In genomic region chr7:143055001-143055400, GRCm38 (mm10) we compare ENCODE assay signal across 9 mouse cellular contexts. TPM values are rescaled to one million over a fixed set of nuclear protein-coding genes. Genes with fewer than 3 reads are reported as not detected.
DNase-seq lines count a peak whose midpoint lies in the region; ATAC-seq and TF ChIP-seq lines count a peak whose summit lies in the region.
"Had no signal": no experiment of that assay in that cellular context is flagged by ENCODE, and none has a peak within 500 bp of the region (broad histone marks: within the 10 kb centered on the region; RNA-seq: fewer than 3 reads in every experiment).

No protein-coding gene starts in this region.

- peak overlapping the region; percentile 96 for H3K27ac ChIP-seq in heart, embryonic 12.5 days (ENCODE audit: poor library complexity, severe bottlenecking)
- 0 out of 2 replicates have a peak overlapping the region, but pooled peaks have one; percentile 8 for H3K27ac ChIP-seq in bone marrow macrophage, adult 2 months (ENCODE audit: insufficient read depth, low read depth, low read length)
- no peak overlapping the region for H3K27ac ChIP-seq in hindbrain, embryonic 13.5 days
- no peak overlapping the region for H3K27ac ChIP-seq in midbrain, embryonic 12.5 days (replicated peaks)

- H3K4me1 ChIP-seq in heart, embryonic 12.5 days (replicated peaks): peaks cover 75% of the 10 kb centered on the region
- H3K4me1 ChIP-seq in bone marrow macrophage, adult 2 months (ENCODE audit: control insufficient read depth, insufficient read depth, low read length): peaks cover 60% of the 10 kb centered on the region
- H3K4me1 ChIP-seq in hindbrain, embryonic 13.5 days (replicated peaks): peaks cover 67% of the 10 kb centered on the region
- H3K4me1 ChIP-seq in midbrain, embryonic 12.5 days: peaks cover 28% of the 10 kb centered on the region

- H3K27me3 ChIP-seq in heart, embryonic 12.5 days (replicated peaks): no peaks in the 10 kb centered on the region
- no peaks in the 10 kb centered on the region for H3K27me3 ChIP-seq in hindbrain, embryonic 13.5 days
- H3K27me3 ChIP-seq in midbrain, embryonic 12.5 days: no peaks in the 10 kb centered on the region; the same call in 1 of the 2 replicates

- 56% methylated on average over 3 of the region's 3 CpGs for WGBS in heart, embryonic 12.5 days
- WGBS in hindbrain, embryonic 13.5 days: 86% methylated on average over 3 of the region's 3 CpGs
- 91% methylated on average over 3 of the region's 3 CpGs for WGBS in midbrain, embryonic 12.5 days

- no peaks in the 10 kb centered on the region for H3K9me3 ChIP-seq in heart, embryonic 12.5 days (replicated peaks)
- no peaks in the 10 kb centered on the region for H3K9me3 ChIP-seq in hindbrain, embryonic 13.5 days
- H3K9me3 ChIP-seq in midbrain, embryonic 12.5 days: no peaks in the 10 kb centered on the region

- no peak for TF ChIP-seq POLR2A in bone marrow macrophage, adult 2 months (IDR thresholded peaks at IDR 0.05; ENCODE audit: borderline replicate concordance, low read depth, low read length)

- 0 out of 2 replicates have a peak, but pooled peaks have one; percentile 30 for TF ChIP-seq CTCF in bone marrow macrophage, adult 2 months (IDR thresholded peaks at IDR 0.05; ENCODE audit: low read depth, low read length)

- peak overlapping the region; percentile 95 for H3K4me2 ChIP-seq in heart, embryonic 12.5 days
- peak overlapping the region; percentile 88 for H3K4me2 ChIP-seq in hindbrain, embryonic 13.5 days
- peak overlapping the region; percentile 92 for H3K4me2 ChIP-seq in midbrain, embryonic 12.5 days (replicated peaks)

- peak overlapping the region; percentile 83 for H3K4me3 ChIP-seq in heart, embryonic 12.5 days
- peak overlapping the region; percentile 63 for H3K4me3 ChIP-seq in bone marrow macrophage, adult 2 months (ENCODE audit: insufficient read depth, low read length)
- peak overlapping the region; percentile 82 for H3K4me3 ChIP-seq in hindbrain, embryonic 13.5 days
- peak overlapping the region; percentile 86 for H3K4me3 ChIP-seq in midbrain, embryonic 12.5 days

- peaks cover 23% of the 10 kb centered on the region for H3K36me3 ChIP-seq in heart, embryonic 12.5 days
- no peaks in the 10 kb centered on the region for H3K36me3 ChIP-seq in hindbrain, embryonic 13.5 days
- peaks cover 12% of the 10 kb centered on the region; the same call in 1 of the 2 replicates for H3K36me3 ChIP-seq in midbrain, embryonic 12.5 days

- ATAC-seq in heart, embryonic 12.5 days (ENCODE audit: insufficient number of reproducible peaks, low FRiP score): no peak
- ATAC-seq in hindbrain, embryonic 13.5 days (ENCODE audit: low FRiP score): no peak
- ATAC-seq in midbrain, embryonic 12.5 days (ENCODE audit: low FRiP score, low read depth): no peak

- no peak for DNase-seq in heart, postnatal 36 days
- DNase-seq in gastrocnemius, adult 18-20 months (ENCODE audit: low spot score): no peak
- no peak for DNase-seq in urinary bladder, postnatal 14 days (ENCODE audit: low spot score)
- DNase-seq in adrenal gland, postnatal 4 days (ENCODE audit: low spot score in 2 of 2): no peak

- intact Hi-C loops in heart, postnatal 36 days (cut with DNase I): loop anchor here (2.0 kb wide), 1 partner anchor 14 kb away; the partner anchor contains the start of gene Tssc4

- peak overlapping the region; percentile 97 for H3K9ac ChIP-seq in heart, embryonic 12.5 days
- H3K9ac ChIP-seq in hindbrain, embryonic 13.5 days: peak overlapping the region; percentile 89
- peak overlapping the region; percentile 51 for H3K9ac ChIP-seq in midbrain, embryonic 12.5 days (replicated peaks)

RNA-seq across cellular contexts. Expression of gene Cd81, which starts 2.5 kb away (rescaled TPM):
- 701 and 712 TPM in 2 replicates for polyA plus RNA-seq in heart, embryonic 12.5 days (2016; fragmentation: Nextera tagmentation; extraction: Ambion mirVana)
- 100 to 1,000 TPM; 398 to 441 TPM for total RNA-seq in heart, postnatal 36 days (2021)
- polyA plus RNA-seq in bone marrow macrophage, adult 2 months (2012; ENCODE audit: insufficient read depth, insufficient read length, missing spikeins): 314 and 321 TPM in 2 replicates
- polyA plus RNA-seq in hindbrain, embryonic 13.5 days (2015; fragmentation: Nextera tagmentation; extraction: Ambion mirVana): 322 and 332 TPM in 2 replicates
- polyA plus RNA-seq in midbrain, embryonic 12.5 days (2016; fragmentation: Nextera tagmentation; extraction: Ambion mirVana): 214 and 228 TPM in 2 replicates
- total RNA-seq in gastrocnemius, adult 18-20 months (2021): 100 to 1,000 TPM in 1 of 2 experiments, 10 to 100 TPM in 1; 97.2 to 115 TPM
- 100 to 1,000 TPM; 659 to 670 TPM for total RNA-seq in adrenal gland, postnatal 4 days (2021)

RNA-seq across cellular contexts. Expression of gene Tssc4, which starts 14.0 kb away (rescaled TPM):
- polyA plus RNA-seq in heart, embryonic 12.5 days (2016; fragmentation: Nextera tagmentation; extraction: Ambion mirVana): 57.1 and 61.7 TPM in 2 replicates
- total RNA-seq in heart, postnatal 36 days (2021): 10 to 100 TPM; 15.3 TPM
- polyA plus RNA-seq in bone marrow macrophage, adult 2 months (2012; ENCODE audit: insufficient read depth, insufficient read length, missing spikeins): 17.5 and 23.0 TPM in 2 replicates
- polyA plus RNA-seq in hindbrain, embryonic 13.5 days (2015; fragmentation: Nextera tagmentation; extraction: Ambion mirVana): 90.8 and 99.3 TPM in 2 replicates
- polyA plus RNA-seq in midbrain, embryonic 12.5 days (2016; fragmentation: Nextera tagmentation; extraction: Ambion mirVana): 95.1 and 111 TPM in 2 replicates
- 1 to 10 TPM; 6.7 to 8.0 TPM for total RNA-seq in gastrocnemius, adult 18-20 months (2021)
- 10 to 100 TPM; 40.1 to 42.4 TPM for total RNA-seq in adrenal gland, postnatal 4 days (2021)

RNA-seq across cellular contexts. Expression of gene Trpm5, which starts 39.4 kb away (rescaled TPM):
- 3.8 and 4.3 TPM in 2 replicates for polyA plus RNA-seq in heart, embryonic 12.5 days (2016; fragmentation: Nextera tagmentation; extraction: Ambion mirVana)
- total RNA-seq in heart, postnatal 36 days (2021): not detected
- not detected in 2 replicates for polyA plus RNA-seq in bone marrow macrophage, adult 2 months (2012; ENCODE audit: insufficient read depth, insufficient read length, missing spikeins)
- polyA plus RNA-seq in hindbrain, embryonic 13.5 days (2015; fragmentation: Nextera tagmentation; extraction: Ambion mirVana): 1.4 and 1.9 TPM in 2 replicates
- 0.94 and 1.7 TPM in 2 replicates for polyA plus RNA-seq in midbrain, embryonic 12.5 days (2016; fragmentation: Nextera tagmentation; extraction: Ambion mirVana)
- total RNA-seq in gastrocnemius, adult 18-20 months (2021): not detected
- 1 to 10 TPM; 5.2 to 6.0 TPM for total RNA-seq in adrenal gland, postnatal 4 days (2021)
- total RNA-seq: left cerebral cortex, postnatal 25 days had no signal

RNA-seq across cellular contexts. Expression of gene Tspan32, which starts 50.2 kb away (rescaled TPM):
- polyA plus RNA-seq in heart, embryonic 12.5 days (2016; fragmentation: Nextera tagmentation; extraction: Ambion mirVana): 7.0 and 7.7 TPM in 2 replicates
- under 1 TPM; 0.28 to 0.46 TPM for total RNA-seq in heart, postnatal 36 days (2021)
- polyA plus RNA-seq in bone marrow macrophage, adult 2 months (2012; ENCODE audit: insufficient read depth, insufficient read length, missing spikeins): 23.9 and 25.7 TPM in 2 replicates
- 0.65 and 1.2 TPM in 2 replicates for polyA plus RNA-seq in hindbrain, embryonic 13.5 days (2015; fragmentation: Nextera tagmentation; extraction: Ambion mirVana)
- polyA plus RNA-seq in midbrain, embryonic 12.5 days (2016; fragmentation: Nextera tagmentation; extraction: Ambion mirVana): 1.5 and 1.8 TPM in 2 replicates
- under 1 TPM in 1 of 2 experiments, not detected in 1; 0.40 TPM for total RNA-seq in gastrocnemius, adult 18-20 months (2021)
- 1 to 10 TPM; 1.5 to 2.6 TPM for total RNA-seq in adrenal gland, postnatal 4 days (2021)

RNA-seq across cellular contexts. Expression of gene Kcnq1, which starts 51.2 kb away (rescaled TPM):
- polyA plus RNA-seq in heart, embryonic 12.5 days (2016; fragmentation: Nextera tagmentation; extraction: Ambion mirVana): 12.9 and 15.8 TPM in 2 replicates
- total RNA-seq in heart, postnatal 36 days (2021): 10 to 100 TPM; 34.3 to 37.1 TPM
- polyA plus RNA-seq in bone marrow macrophage, adult 2 months (2012; ENCODE audit: insufficient read depth, insufficient read length, missing spikeins): not detected in 2 replicates
- 1.3 and 1.7 TPM in 2 replicates for polyA plus RNA-seq in hindbrain, embryonic 13.5 days (2015; fragmentation: Nextera tagmentation; extraction: Ambion mirVana)
- polyA plus RNA-seq in midbrain, embryonic 12.5 days (2016; fragmentation: Nextera tagmentation; extraction: Ambion mirVana): 0.98 and 2.0 TPM in 2 replicates
- total RNA-seq in gastrocnemius, adult 18-20 months (2021): under 1 TPM; 0.50 to 0.57 TPM
- total RNA-seq in adrenal gland, postnatal 4 days (2021): 1 to 10 TPM; 3.4 to 5.6 TPM

Comparison
In these comparisons a context has a peak if more than half of its experiments do, and no peak if none do; other contexts are left out.
1. H3K27ac ChIP-seq: peak in heart, embryonic 12.5 days (single experiment) and bone marrow macrophage, adult 2 months (single experiment); none in hindbrain, embryonic 13.5 days (single experiment) and midbrain, embryonic 12.5 days (single experiment).
2. Peak in every context shown above with its lines, with median percentiles within 50 percentile points of each other: H3K4me2 ChIP-seq, H3K4me3 ChIP-seq and H3K9ac ChIP-seq.